Comparison of ENCODE assay signal across 8 mouse cellular contexts in genomic region chr5:115543509-115544253, GRCm38 (mm10). TPM values are rescaled to one million over a fixed set of nuclear protein-coding genes. Genes with fewer than 3 reads are reported as not detected.
DNase-seq lines count a peak whose midpoint lies in the region; ATAC-seq and TF ChIP-seq lines count a peak whose summit lies in the region.

No protein-coding gene starts in this region.

- no peaks in the 10 kb centered on the region for H3K9me3 ChIP-seq in embryonic facial prominence, embryonic 15.5 days (replicated peaks)
- no peaks in the 10 kb centered on the region for H3K9me3 ChIP-seq in lung, embryonic 14.5 days (ENCODE audit: low read depth, low read length)

- peak overlapping the region; percentile 49; the same call in 1 of the 2 replicates for H3K4me3 ChIP-seq in thymus, adult 2 months (ENCODE audit: control insufficient read depth, insufficient read depth, low read length)
- H3K4me3 ChIP-seq in embryonic facial prominence, embryonic 15.5 days (replicated peaks) = no peak overlapping the region
- H3K4me3 ChIP-seq in lung, embryonic 14.5 days (ENCODE audit: low read depth, low read length) = peak overlapping the region; percentile 11; the same call in 1 of the 2 replicates

- peaks cover 23% of the 10 kb centered on the region for H3K36me3 ChIP-seq in thymus, adult 2 months (ENCODE audit: control insufficient read depth, insufficient read depth, low read length)
- H3K36me3 ChIP-seq in embryonic facial prominence, embryonic 15.5 days = peaks cover 41% of the 10 kb centered on the region
- H3K36me3 ChIP-seq in lung, embryonic 14.5 days (ENCODE audit: insufficient read depth) = peaks cover 47% of the 10 kb centered on the region

- intact Hi-C loops in heart, postnatal 36 days (cut with DNase I) = no loop called here

- TF ChIP-seq POLR2A in thymus, adult 2 months (IDR thresholded peaks at IDR 0.05; ENCODE audit: control insufficient read depth, extremely low read depth, insufficient read depth, low read length, poor library complexity) = no peak

- no peaks in the 10 kb centered on the region for H3K27me3 ChIP-seq in thymus, adult 2 months (ENCODE audit: control insufficient read depth, insufficient read depth, low read length)
- H3K27me3 ChIP-seq in embryonic facial prominence, embryonic 15.5 days = no peaks in the 10 kb centered on the region
- H3K27me3 ChIP-seq in lung, embryonic 14.5 days (ENCODE audit: insufficient read depth, low read length) = no peaks in the 10 kb centered on the region

- H3K27ac ChIP-seq in thymus, adult 2 months (ENCODE audit: control insufficient read depth, insufficient read depth, low read length) = no peak overlapping the region
- peak overlapping the region; percentile 71 for H3K27ac ChIP-seq in embryonic facial prominence, embryonic 15.5 days (replicated peaks)
- peak overlapping the region; percentile 90 for H3K27ac ChIP-seq in lung, embryonic 14.5 days (ENCODE audit: low read depth)

- 62% methylated on average over 17 of the region's 17 CpGs for WGBS in thymus, adult 2 months
- WGBS in embryonic facial prominence, embryonic 15.5 days = 28% methylated on average over 17 of the region's 17 CpGs
- WGBS in lung, embryonic 14.5 days = 27% methylated on average over 17 of the region's 17 CpGs

- H3K9ac ChIP-seq in embryonic facial prominence, embryonic 15.5 days = no peak overlapping the region
- H3K9ac ChIP-seq in lung, embryonic 14.5 days = peak overlapping the region; percentile 29

- H3K4me2 ChIP-seq in embryonic facial prominence, embryonic 15.5 days (replicated peaks) = peak overlapping the region; percentile 28
- peak overlapping the region; percentile 46 for H3K4me2 ChIP-seq in lung, embryonic 14.5 days

- peak; percentile 14 for DNase-seq in thymus, adult 2 months
- no peak for DNase-seq in thymus, postnatal 36 days
- peak; percentile 52 to 67 for DNase-seq in heart, postnatal 36 days
- DNase-seq in layer of hippocampus, adult 18-20 months (ENCODE audit: low spot score in 2 of 2) = peak; percentile 60 to 83
- peak; percentile 84 for DNase-seq in lung, embryonic 14.5 days
- peak; percentile 80 for DNase-seq in ovary, adult 18-20 months (ENCODE audit: low spot score)
- DNase-seq in thymus, adult 18-20 months = no peak

- no peak for TF ChIP-seq CTCF in thymus, adult 2 months (IDR thresholded peaks at IDR 0.05; ENCODE audit: borderline replicate concordance, control insufficient read depth, extremely low read depth, insufficient read depth, low read length, poor library complexity)
- no peak for TF ChIP-seq CTCF in lung, embryonic 14.5 days (IDR thresholded peaks at IDR 0.05; ENCODE audit: low read depth)

- H3K4me1 ChIP-seq in thymus, adult 2 months (replicated peaks; ENCODE audit: control insufficient read depth, insufficient read depth, low read length) = peaks cover 28% of the 10 kb centered on the region
- peaks cover 63% of the 10 kb centered on the region for H3K4me1 ChIP-seq in embryonic facial prominence, embryonic 15.5 days
- H3K4me1 ChIP-seq in lung, embryonic 14.5 days (ENCODE audit: insufficient read depth) = peaks cover 26% of the 10 kb centered on the region

- ATAC-seq in embryonic facial prominence, embryonic 15.5 days (ENCODE audit: insufficient number of reproducible peaks, low FRiP score, low TSS enrichment, low read depth) = peak; percentile 64
- ATAC-seq in lung, embryonic 14.5 days (ENCODE audit: insufficient read depth) = peak; percentile 75

RNA-seq across cellular contexts. Expression of gene Rplp0, which starts 15.6 kb away (rescaled TPM):
- 3,356 and 3,688 TPM in 2 replicates for polyA plus RNA-seq in thymus, adult 2 months (2012; rRNA removed)
- polyA plus RNA-seq in embryonic facial prominence, embryonic 15.5 days (2015; fragmentation: Nextera tagmentation; extraction: Ambion mirVana) = 1,780 and 1,815 TPM in 2 replicates
- total RNA-seq in heart, postnatal 36 days (2021) = 100 to 1,000 TPM; 650 to 668 TPM
- 100 to 1,000 TPM; 210 to 218 TPM for total RNA-seq in layer of hippocampus, adult 18-20 months (2021)
- 1,859 and 1,954 TPM in 2 replicates for polyA plus RNA-seq in lung, embryonic 14.5 days (2014; fragmentation: Nextera tagmentation; extraction: Ambion mirVana)

RNA-seq across cellular contexts. Expression of gene Gcn1l1, which starts 21.4 kb away (rescaled TPM):
- polyA plus RNA-seq in thymus, adult 2 months (2012; rRNA removed) = 87.8 and 109 TPM in 2 replicates
- 36.2 and 36.4 TPM in 2 replicates for polyA plus RNA-seq in embryonic facial prominence, embryonic 15.5 days (2015; fragmentation: Nextera tagmentation; extraction: Ambion mirVana)
- total RNA-seq in heart, postnatal 36 days (2021) = 10 to 100 TPM; 43.1 to 49.5 TPM
- total RNA-seq in layer of hippocampus, adult 18-20 months (2021) = 10 to 100 TPM; 64.0 to 68.7 TPM
- 52.9 and 58.8 TPM in 2 replicates for polyA plus RNA-seq in lung, embryonic 14.5 days (2014; fragmentation: Nextera tagmentation; extraction: Ambion mirVana)

RNA-seq across cellular contexts. Expression of gene Pxn, which starts 37.2 kb away (rescaled TPM):
- 161 and 172 TPM in 2 replicates for polyA plus RNA-seq in thymus, adult 2 months (2012; rRNA removed)
- polyA plus RNA-seq in embryonic facial prominence, embryonic 15.5 days (2015; fragmentation: Nextera tagmentation; extraction: Ambion mirVana) = 51.5 and 52.8 TPM in 2 replicates
- total RNA-seq in heart, postnatal 36 days (2021) = 10 to 100 TPM; 36.2 to 37.9 TPM
- total RNA-seq in layer of hippocampus, adult 18-20 months (2021) = 10 to 100 TPM; 34.5 to 42.3 TPM
- 22.3 and 25.2 TPM in 2 replicates for polyA plus RNA-seq in lung, embryonic 14.5 days (2014; fragmentation: Nextera tagmentation; extraction: Ambion mirVana)

RNA-seq across cellular contexts. Expression of gene Sirt4, which starts 59.2 kb away (rescaled TPM):
- 47.2 and 48.6 TPM in 2 replicates for polyA plus RNA-seq in thymus, adult 2 months (2012; rRNA removed)
- polyA plus RNA-seq in embryonic facial prominence, embryonic 15.5 days (2015; fragmentation: Nextera tagmentation; extraction: Ambion mirVana) = 29.2 and 32.8 TPM in 2 replicates
- 10 to 100 TPM; 17.9 to 18.1 TPM for total RNA-seq in heart, postnatal 36 days (2021)
- 10 to 100 TPM; 27.9 to 35.7 TPM for total RNA-seq in layer of hippocampus, adult 18-20 months (2021)
- 22.8 and 23.9 TPM in 2 replicates for polyA plus RNA-seq in lung, embryonic 14.5 days (2014; fragmentation: Nextera tagmentation; extraction: Ambion mirVana)

Comparison
In these comparisons a context has a peak if more than half of its experiments do, and no peak if none do; other contexts are left out.
1. DNase-seq: peak in thymus, adult 2 months (single experiment), heart, postnatal 36 days (2 of 2), layer of hippocampus, adult 18-20 months (2 of 2), lung, embryonic 14.5 days (single experiment) and ovary, adult 18-20 months (single experiment); none in thymus, postnatal 36 days (0 of 2) and thymus, adult 18-20 months (0 of 2).